ENCODE assay signal across 22 mouse cellular contexts in genomic region chr3:145761501-145762170, GRCm38 (mm10). TPM values are rescaled to one million over a fixed set of nuclear protein-coding genes. Genes with fewer than 3 reads are reported as not detected.
DNase-seq lines count a peak whose midpoint lies in the region; ATAC-seq lines count a peak whose summit lies in the region.
"Had no signal": no experiment of that assay in that cellular context is flagged by ENCODE, and none has a peak within 500 bp of the region (broad histone marks: within the 10 kb centered on the region; RNA-seq: fewer than 3 reads in every experiment).

No protein-coding gene starts in this region.

- no peak for ATAC-seq in embryonic facial prominence, embryonic 13.5 days (ENCODE audit: insufficient number of reproducible peaks, insufficient read depth, low FRiP score, low TSS enrichment, low read depth)
- ATAC-seq in kidney, embryonic 14.5 days (ENCODE audit: low FRiP score, low TSS enrichment): no peak
- no peak for ATAC-seq in midbrain, embryonic 15.5 days (replicated peaks)
- ATAC-seq: forebrain, postnatal 0 days; hindbrain, embryonic 16.5 days; intestine, postnatal 0 days had no signal

- no peak overlapping the region for H3K9ac ChIP-seq in embryonic facial prominence, embryonic 13.5 days
- no peak overlapping the region for H3K9ac ChIP-seq in kidney, embryonic 14.5 days (ENCODE audit: low read depth, low read length)
- H3K9ac ChIP-seq in midbrain, embryonic 15.5 days: no peak overlapping the region
- H3K9ac ChIP-seq: forebrain, postnatal 0 days; heart, embryonic 12.5 days had no signal

- H3K27me3 ChIP-seq in embryonic facial prominence, embryonic 13.5 days: peaks cover 38% of the 10 kb centered on the region
- peaks cover 57% of the 10 kb centered on the region for H3K27me3 ChIP-seq in embryonic facial prominence, embryonic 10.5 days (replicated peaks; ENCODE audit: low read depth, poor library complexity, severe bottlenecking)
- peaks cover 3% of the 10 kb centered on the region; the same call in 1 of the 2 replicates for H3K27me3 ChIP-seq in kidney, embryonic 14.5 days (ENCODE audit: control insufficient read depth, insufficient read depth, low read length)
- no peaks in the 10 kb centered on the region for H3K27me3 ChIP-seq in midbrain, embryonic 15.5 days (replicated peaks)
- H3K27me3 ChIP-seq in midbrain, embryonic 10.5 days (ENCODE audit: low read depth, poor library complexity, severe bottlenecking): peaks cover 56% of the 10 kb centered on the region
- H3K27me3 ChIP-seq: CH12.LX had no signal

- no peaks in the 10 kb centered on the region for H3K36me3 ChIP-seq in embryonic facial prominence, embryonic 13.5 days
- no peaks in the 10 kb centered on the region for H3K36me3 ChIP-seq in embryonic facial prominence, embryonic 10.5 days (replicated peaks)
- no peaks in the 10 kb centered on the region for H3K36me3 ChIP-seq in kidney, embryonic 14.5 days (ENCODE audit: control insufficient read depth, insufficient read depth, low read length)
- no peaks in the 10 kb centered on the region for H3K36me3 ChIP-seq in midbrain, embryonic 15.5 days (replicated peaks)
- H3K36me3 ChIP-seq in midbrain, embryonic 10.5 days: no peaks in the 10 kb centered on the region
- H3K36me3 ChIP-seq: heart, embryonic 12.5 days had no signal

- 0 out of 2 replicates have a peak overlapping the region, but pooled peaks have one; percentile 24 for H3K4me2 ChIP-seq in embryonic facial prominence, embryonic 13.5 days
- no peak overlapping the region for H3K4me2 ChIP-seq in kidney, embryonic 14.5 days (replicated peaks; ENCODE audit: low read depth, low read length)
- peak overlapping the region; percentile 5; the same call in 1 of the 2 replicates for H3K4me2 ChIP-seq in midbrain, embryonic 15.5 days
- H3K4me2 ChIP-seq: heart, embryonic 12.5 days had no signal

- peaks cover 23% of the 10 kb centered on the region for H3K4me1 ChIP-seq in embryonic facial prominence, embryonic 13.5 days
- peaks cover 30% of the 10 kb centered on the region for H3K4me1 ChIP-seq in embryonic facial prominence, embryonic 10.5 days
- H3K4me1 ChIP-seq in kidney, embryonic 14.5 days (ENCODE audit: control insufficient read depth, insufficient read depth, low read length): peaks cover 4% of the 10 kb centered on the region
- H3K4me1 ChIP-seq in midbrain, embryonic 15.5 days: peaks cover 17% of the 10 kb centered on the region
- H3K4me1 ChIP-seq in midbrain, embryonic 10.5 days: peaks cover 18% of the 10 kb centered on the region

- no peaks in the 10 kb centered on the region for H3K9me3 ChIP-seq in embryonic facial prominence, embryonic 13.5 days
- H3K9me3 ChIP-seq in embryonic facial prominence, embryonic 10.5 days: no peaks in the 10 kb centered on the region
- no peaks in the 10 kb centered on the region for H3K9me3 ChIP-seq in kidney, embryonic 14.5 days (ENCODE audit: control insufficient read depth, low read length)
- no peaks in the 10 kb centered on the region for H3K9me3 ChIP-seq in midbrain, embryonic 15.5 days
- H3K9me3 ChIP-seq in midbrain, embryonic 10.5 days (replicated peaks): no peaks in the 10 kb centered on the region
- H3K9me3 ChIP-seq: heart, embryonic 12.5 days had no signal

- H3K27ac ChIP-seq in embryonic facial prominence, embryonic 13.5 days: no peak overlapping the region
- no peak overlapping the region for H3K27ac ChIP-seq in embryonic facial prominence, embryonic 10.5 days (replicated peaks)
- H3K27ac ChIP-seq in kidney, embryonic 14.5 days (ENCODE audit: low read depth, low read length): no peak overlapping the region
- H3K27ac ChIP-seq in midbrain, embryonic 15.5 days: no peak overlapping the region
- H3K27ac ChIP-seq in midbrain, embryonic 10.5 days (replicated peaks): no peak overlapping the region
- H3K27ac ChIP-seq: gastrocnemius, adult 2 months had no signal

- no peak for DNase-seq in embryonic facial prominence, embryonic 10.5 days (ENCODE audit: low spot score)
- peak; percentile 60 for DNase-seq in kidney, adult 9 months
- DNase-seq in midbrain, embryonic 10.5 days (ENCODE audit: low spot score): no peak
- DNase-seq in c-Kit-positive CD71-positive TER-119-positive erythroid progenitor cells, embryonic 14.5 days (ENCODE audit: low spot score): no peak
- no peak for DNase-seq in B cell, adult 2 months
- DNase-seq: cerebellum, adult 2 months; cerebellum, postnatal 36 days; forebrain, postnatal 0 days; gastrocnemius, adult 2 months; heart, postnatal 14 days; lung, adult 18-20 months; lung, postnatal 14 days; right cerebral cortex, postnatal 25 days; thymus, adult 18-20 months; thymus, postnatal 4 days had no signal

- WGBS in embryonic facial prominence, embryonic 13.5 days: 49% methylated on average over 3 of the region's 3 CpGs
- 81% methylated on average over 3 of the region's 3 CpGs for WGBS in embryonic facial prominence, embryonic 10.5 days
- 76% methylated on average over 3 of the region's 3 CpGs for WGBS in kidney, embryonic 14.5 days
- WGBS in midbrain, embryonic 15.5 days: 70% methylated on average over 3 of the region's 3 CpGs
- 83% methylated on average over 3 of the region's 3 CpGs for WGBS in midbrain, embryonic 10.5 days

- no peak overlapping the region for H3K4me3 ChIP-seq in embryonic facial prominence, embryonic 13.5 days
- H3K4me3 ChIP-seq in embryonic facial prominence, embryonic 10.5 days: no peak overlapping the region
- no peak overlapping the region for H3K4me3 ChIP-seq in kidney, embryonic 14.5 days (ENCODE audit: low read length)
- no peak overlapping the region for H3K4me3 ChIP-seq in midbrain, embryonic 15.5 days
- H3K4me3 ChIP-seq in midbrain, embryonic 10.5 days: no peak overlapping the region
- H3K4me3 ChIP-seq: gastrocnemius, adult 2 months; heart, embryonic 12.5 days had no signal

RNA-seq across cellular contexts. Expression of gene Ddah1, which starts 3.2 kb away (rescaled TPM):
- 29.8 and 39.4 TPM in 2 replicates for polyA plus RNA-seq in embryonic facial prominence, embryonic 13.5 days (2015; fragmentation: Nextera tagmentation; extraction: Ambion mirVana)
- 16.5 and 22.4 TPM in 2 replicates for polyA plus RNA-seq in embryonic facial prominence, embryonic 10.5 days (2016; fragmentation: Nextera tagmentation; extraction: Ambion mirVana)
- polyA plus RNA-seq in kidney, embryonic 14.5 days (2014; fragmentation: Nextera tagmentation; extraction: Ambion mirVana): 63.2 and 65.5 TPM in 2 replicates
- 135 and 137 TPM in 2 replicates for polyA plus RNA-seq in midbrain, embryonic 15.5 days (2015; fragmentation: Nextera tagmentation; extraction: Ambion mirVana)
- 24.0 and 26.5 TPM in 2 replicates for polyA plus RNA-seq in midbrain, embryonic 10.5 days (2016; fragmentation: Nextera tagmentation; extraction: Ambion mirVana)
